Mouse (Mus musculus) C2C12 (cell line): ENCODE measurements around the gene Olfr1392.

Experiments
- CEBPB ChIP-seq: IDR thresholded peaks from one replicate; pipeline ENCODE4 v1.6.1; 2011; ENCODE audit warnings: low read depth, mild to moderate bottlenecking, control low read depth, moderate library complexity
- CTCF ChIP-seq: IDR thresholded peaks from one replicate; pipeline ENCODE4 v1.5.1; 2011; ENCODE audit not compliant: control insufficient read depth, insufficient read depth, insufficient read length
- USF1 ChIP-seq: IDR thresholded peaks from one replicate; pipeline ENCODE4 v1.6.1; 2011; ENCODE audit warnings: low read depth, mild to moderate bottlenecking, control low read depth, moderate library complexity

- TF ChIP-seq CEBPB (no peak), CTCF (no peak), USF1 (no peak)
Measured at GRCm38 (mm10) chr11:49292777-49293176, 7.7 kb downstream of the Olfr1392 start.
